Mouse (Mus musculus) intestine, embryonic 14.5 days (tissue): Measurements from ENCODE around the gene Cbarp. TPM values are rescaled to one million over a fixed set of nuclear protein-coding genes. Genes with fewer than 3 reads are reported as not detected.

Experiments
- ATAC-seq: fragments of 200-750 bp; cut with Nextera tagmentation; replicated peaks from 2 replicates; pipeline ENCODE4 v1.8.0; 2017; ENCODE audit warnings: low read depth, moderate number of reproducible peaks, moderate TSS enrichment, moderate library complexity; ENCODE audit not compliant: low FRiP score, low TSS enrichment
- DNase-seq: peaks from one replicate; pipeline ENCODE4 v3.0.0-alpha.2; 2018; ENCODE audit warnings: low spot score
- H3K27ac ChIP-seq: fragments of 300-500 bp; sonication (generic); 2 replicates; pipeline ENCODE4 v1.5.1; 2014; ENCODE audit warnings: low read depth, mild to moderate bottlenecking, control low read depth
- H3K27me3 ChIP-seq: fragments of 300-500 bp; sonication (generic); replicated peaks from 2 replicates; pipeline ENCODE4 v1.6.1; 2014; ENCODE audit warnings: low read length, control low read depth; ENCODE audit not compliant: control insufficient read depth, insufficient read depth
- H3K36me3 ChIP-seq: fragments of 300-500 bp; sonication (generic); 2 replicates; pipeline ENCODE4 v1.6.1; 2014; ENCODE audit warnings: low read length, control low read depth; ENCODE audit not compliant: control insufficient read depth, insufficient read depth
- H3K4me1 ChIP-seq: fragments of 300-500 bp; sonication (generic); replicated peaks from 2 replicates; pipeline ENCODE4 v1.6.1; 2014; ENCODE audit warnings: low read length, control low read depth, mixed read lengths; ENCODE audit not compliant: control insufficient read depth, insufficient read depth
- H3K4me2 ChIP-seq: fragments of 300-500 bp; sonication (generic); 2 replicates; pipeline ENCODE4 v1.6.1; 2014; ENCODE audit warnings: low read length
- H3K4me3 ChIP-seq: fragments of 300-500 bp; sonication (generic); 2 replicates; pipeline ENCODE4 v1.5.1; 2014; ENCODE audit warnings: low read depth, low read length, control low read depth, mixed read lengths
- H3K9ac ChIP-seq: fragments of 300-500 bp; sonication (generic); 2 replicates; pipeline ENCODE4 v1.6.1; 2014; ENCODE audit warnings: mild to moderate bottlenecking, low read length
- H3K9me3 ChIP-seq: fragments of 300-500 bp; sonication (generic); 2 replicates; pipeline ENCODE4 v1.6.1; 2016; ENCODE audit warnings: low read length, control low read depth; ENCODE audit not compliant: control insufficient read depth
- WGBS: fragments of 180-500 bp; shearing (Covaris S2); extraction: QIAGEN DNeasy Blood & Tissue Kit; methylation state at CpG from one replicate; pipeline ENCODE4 v1.1.7; 2014; 5-methylcytosine and 5-hydroxymethylcytosine counted together
- polyA plus RNA-seq: library from polyadenylated mRNA; unstranded; fragments of >200 nt; fragmentation: Nextera tagmentation; extraction: Ambion mirVana; gene quantifications from 2 replicates; pipeline ENCODE4 v1.2.1, GENCODE M21; 2014

Gene Cbarp
- polyA plus RNA-seq, 1 experiment from 2014 or later = 8.5 TPM

- Histone ChIP-seq H3K4me1 (peaks cover 74% of the 10 kb centered on the region), H3K27me3 (no peaks in the 10 kb centered on the region), H3K9me3 (no peaks in the 10 kb centered on the region), H3K27ac (no peak overlapping the region), H3K9ac (no peak overlapping the region), H3K4me2 (no peak overlapping the region), H3K4me3 (no peak overlapping the region), H3K36me3 (peaks cover 63% of the 10 kb centered on the region)
- ATAC-seq (no peak), DNase-seq (no peak)
- WGBS = 81% methylated on average over 29 of the region's 29 CpGs
These were observed 15.5 kb upstream of the Cbarp start for GRCm38 (mm10) chr10:80156002-80156751.

GRCm38 (mm10) chr10:80155277-80155676, 14.6 kb upstream of the Cbarp start:
- 78% methylated on average over 1 of the region's 1 CpGs for WGBS
- Histone ChIP-seq H3K4me1 (peaks cover 65% of the 10 kb centered on the region), H3K36me3 (peaks cover 63% of the 10 kb centered on the region), H3K4me2 (no peak overlapping the region), H3K9ac (no peak overlapping the region), H3K27ac (0 out of 2 replicates have a peak overlapping the region, but pooled peaks have one; percentile 22), H3K4me3 (no peak overlapping the region), H3K9me3 (no peaks in the 10 kb centered on the region), H3K27me3 (no peaks in the 10 kb centered on the region)
- no peak for DNase-seq
- ATAC-seq = no peak

- Histone ChIP-seq H3K27me3 (no peaks in the 10 kb centered on the region), H3K4me3 (no peak overlapping the region), H3K27ac (no peak overlapping the region), H3K9me3 (no peaks in the 10 kb centered on the region), H3K4me2 (no peak overlapping the region), H3K9ac (no peak overlapping the region), H3K4me1 (peaks cover 62% of the 10 kb centered on the region), H3K36me3 (peaks cover 67% of the 10 kb centered on the region)
- WGBS = 86% methylated on average over 7 of the region's 7 CpGs
- DNase-seq = no peak
- ATAC-seq = no peak
These were observed 13.7 kb upstream of the Cbarp start for GRCm38 (mm10) chr10:80154384-80154783.

- Histone ChIP-seq H3K4me2 (peak overlapping the region; percentile 98), H3K9me3 (no peaks in the 10 kb centered on the region), H3K27ac (no peak overlapping the region), H3K36me3 (peaks cover 67% of the 10 kb centered on the region), H3K4me3 (peak overlapping the region; percentile 93; the same call in 1 of the 2 replicates), H3K4me1 (peaks cover 56% of the 10 kb centered on the region), H3K27me3 (no peaks in the 10 kb centered on the region), H3K9ac (0 out of 2 replicates have a peak overlapping the region, but pooled peaks have one; percentile 99)
- ATAC-seq (no peak), DNase-seq (no peak)
- 77% methylated on average over 19 of the region's 19 CpGs for WGBS
These were observed 13.1 kb upstream of the Cbarp start for GRCm38 (mm10) chr10:80153713-80154112.

- H3K4me1 ChIP-seq = peaks cover 51% of the 10 kb centered on the region
These were observed 12.2 kb upstream of the Cbarp start for GRCm38 (mm10) chr10:80152873-80153260.

GRCm38 (mm10) chr10:80152071-80152872, 11.6 kb upstream of the Cbarp start:
- Histone ChIP-seq H3K4me2 (peak overlapping the region; percentile 98), H3K36me3 (peaks cover 63% of the 10 kb centered on the region), H3K9ac (peak overlapping the region; percentile 99), H3K4me1 (peaks cover 46% of the 10 kb centered on the region), H3K27ac (peak overlapping the region; percentile 99), H3K27me3 (no peaks in the 10 kb centered on the region), H3K4me3 (peak overlapping the region; percentile 93), H3K9me3 (no peaks in the 10 kb centered on the region)
- ATAC-seq (no peak), DNase-seq (peak; percentile 85)
- WGBS = 4% methylated on average over 15 of the region's 15 CpGs

More at GRCm38 (mm10) chr10:80152873-80153260, 12.2 kb upstream of the Cbarp start:
- Histone ChIP-seq H3K36me3 (peaks cover 67% of the 10 kb centered on the region), H3K27me3 (no peaks in the 10 kb centered on the region), H3K9ac (peak overlapping the region; percentile 99), H3K9me3 (no peaks in the 10 kb centered on the region), H3K4me2 (peak overlapping the region; percentile 98), H3K4me3 (peak overlapping the region; percentile 93), H3K27ac (peak overlapping the region; percentile 99)
- ATAC-seq (no peak), DNase-seq (peak; percentile 73)
- 22% methylated on average over 3 of the region's 3 CpGs for WGBS

GRCm38 (mm10) chr10:80151211-80152034, 10.8 kb upstream of the Cbarp start:
- Histone ChIP-seq H3K4me2 (peak overlapping the region; percentile 98), H3K9me3 (no peaks in the 10 kb centered on the region), H3K4me1 (peaks cover 46% of the 10 kb centered on the region), H3K27me3 (no peaks in the 10 kb centered on the region), H3K36me3 (peaks cover 58% of the 10 kb centered on the region), H3K27ac (peak overlapping the region; percentile 99), H3K4me3 (peak overlapping the region; percentile 93), H3K9ac (peak overlapping the region; percentile 99)
- peak; percentile 86 for DNase-seq
- under 1% methylated on average over 26 of the region's 26 CpGs for whole genome bisulfite sequencing
- ATAC-seq = no peak
